Mouse (Mus musculus) adrenal gland (tissue): Measurements from ENCODE around the gene Snx6.

Source experiments
- intact Hi-C: fragments of 180-260 bp; cut with DNase I; formaldehyde crosslinking; loops from one replicate; pipeline ENCODE4 v1.15.1; 2025
- long read RNA-seq, 2 experiments: library from polyadenylated mRNA; unstranded; transcript quantifications; one replicate each; pipeline ENCODE4 v2.0.0; 2020; ENCODE audit warnings: borderline replicate concordance in 1 of 2; ENCODE audit not compliant: insufficient replicate concordance in 1 of 2

Gene Snx6
- long read RNA-seq, experiment 1, transcript Snx6-201 (14 exons, 1,928 nt): major isoform, 113 of 196 reads
- long read RNA-seq, experiment 1, partial matches to known transcripts: 74 of 196 reads
- long read RNA-seq, experiment 1, other reads (novel, unspliced or antisense): 9 of 196 reads
- long read RNA-seq, experiment 2, transcript Snx6-201 (14 exons, 1,928 nt): major isoform, 106 of 227 reads
- long read RNA-seq, experiment 2, partial matches to known transcripts: 101 of 227 reads
- long read RNA-seq, experiment 2, other reads (novel, unspliced or antisense): 19 of 227 reads

GRCm38 (mm10) chr12:54795153-54795998 is at the start of gene Snx6:
TSS of gene Snx6 (minus strand) at chr12:54795703.
- intact Hi-C loops: no loop called here

DNA sequence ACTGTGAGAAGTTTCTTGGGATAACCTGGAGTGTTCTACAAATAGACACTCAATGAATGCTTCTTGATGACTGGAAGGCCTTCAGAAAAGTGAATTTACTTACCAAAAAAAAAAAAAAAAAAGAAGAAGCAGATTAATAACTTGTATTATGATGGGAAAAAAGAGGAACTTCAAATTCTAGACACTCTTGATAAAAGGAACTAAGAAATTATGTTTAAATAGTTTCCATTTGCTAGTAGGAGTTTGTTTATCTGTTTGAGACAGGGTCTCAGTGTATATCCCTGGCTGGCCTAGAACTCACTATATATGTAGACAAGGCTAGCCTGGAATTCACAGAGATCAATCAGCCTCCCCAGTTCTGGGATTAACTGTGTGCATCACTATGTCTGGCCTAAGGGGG is 48.9 kb upstream of the Snx6 start:
- intact Hi-C loops: no loop called here

- intact Hi-C loops: no loop called here
Observed at GRCm38 (mm10) chr12:54841576-54841975, 46.1 kb upstream of the Snx6 start.

- intact Hi-C loops: no loop called here
Observed at GRCm38 (mm10) chr12:54839815-54840214, 44.3 kb upstream of the Snx6 start.

DNA sequence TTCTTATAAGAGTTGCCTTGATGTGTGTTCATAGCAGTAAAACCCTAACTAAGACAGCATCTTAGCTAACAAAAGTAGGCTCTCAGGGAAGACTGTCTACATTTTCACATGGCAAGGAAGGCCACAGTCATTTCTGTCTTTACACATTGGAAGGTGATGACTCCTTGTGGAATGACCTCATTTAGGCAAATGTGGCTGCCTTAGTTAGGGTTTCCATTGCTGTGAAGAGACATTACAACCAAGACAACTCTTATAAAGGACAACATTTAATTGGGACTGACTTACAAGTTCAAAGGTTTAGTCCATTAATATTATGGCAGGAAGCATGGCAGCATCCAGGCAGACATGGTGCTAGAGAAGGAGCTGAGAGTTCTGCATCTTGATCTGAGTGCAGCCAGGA is 43.4 kb upstream of the Snx6 start:
- intact Hi-C loops: no loop called here

- intact Hi-C loops: no loop called here
Observed at GRCm38 (mm10) chr12:54835608-54836570, 40.4 kb upstream of the Snx6 start.

DNA sequence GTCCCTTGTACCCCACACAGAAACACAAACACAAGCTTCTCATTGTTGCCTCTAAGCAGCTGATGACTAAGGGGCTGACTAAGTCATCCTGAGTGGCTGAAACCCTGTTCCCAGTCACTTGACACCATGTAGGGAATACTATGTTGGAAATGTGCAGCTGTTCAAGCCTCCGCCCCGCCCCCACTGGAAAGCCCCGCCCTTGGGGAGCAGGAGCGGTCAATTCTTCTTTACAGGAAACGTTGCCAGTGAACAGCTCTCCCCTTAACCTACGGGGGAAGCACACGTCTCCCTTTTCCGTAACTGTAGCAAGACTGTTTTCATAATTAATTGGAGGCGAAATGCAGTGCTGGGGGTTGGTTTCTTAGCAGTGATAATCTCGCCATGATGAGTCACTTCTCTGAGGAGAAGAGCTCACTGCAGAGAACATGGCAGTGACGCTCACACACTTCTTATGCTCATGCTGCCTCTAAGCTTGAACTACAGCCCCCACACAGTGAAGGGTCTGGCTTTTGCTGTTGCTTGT is 39.5 kb upstream of the Snx6 start:
- intact Hi-C loops: no loop called here

DNA sequence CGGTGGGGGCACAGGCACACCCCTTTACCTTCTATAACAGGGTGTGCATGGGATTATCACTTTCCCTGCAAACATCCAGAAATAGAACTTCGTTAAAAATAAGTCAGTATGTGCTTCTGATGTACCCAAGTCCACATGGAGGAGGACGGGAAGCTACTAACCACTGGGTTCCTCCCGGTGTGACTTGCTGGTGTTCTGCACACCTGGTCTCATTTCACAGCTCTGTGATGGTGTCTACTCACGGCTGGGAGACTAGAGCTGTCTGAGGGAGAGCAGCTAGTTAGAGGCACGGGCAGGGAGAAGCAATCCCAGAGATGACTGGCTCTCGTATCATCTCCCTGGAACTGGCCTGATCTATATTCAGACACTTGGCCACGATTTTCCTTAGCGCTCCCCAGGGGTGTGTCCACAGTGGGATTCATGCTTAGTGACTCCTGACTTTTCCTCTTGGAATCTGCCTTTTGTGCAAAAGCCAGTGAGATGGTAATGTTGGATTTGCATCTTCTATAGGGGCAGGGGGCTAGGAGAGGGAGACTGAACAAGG is 38.4 kb upstream of the Snx6 start:
- intact Hi-C loops: no loop called here

- intact Hi-C loops: loop anchor here (2.0 kb wide), 1 partner anchor 47 kb away; no protein-coding TSS in a partner anchor
Observed at GRCm38 (mm10) chr12:54831927-54832326, 36.4 kb upstream of the Snx6 start.

GRCm38 (mm10) chr12:54830574-54830973 is 35.1 kb upstream of the Snx6 start:
- intact Hi-C loops: loop anchor here (2.0 kb wide), 1 partner anchor 48 kb away; no protein-coding TSS in a partner anchor

GRCm38 (mm10) chr12:54829876-54830275 is 34.4 kb upstream of the Snx6 start:
- intact Hi-C loops: loop anchor here (2.0 kb wide), 1 partner anchor 49 kb away; no protein-coding TSS in a partner anchor

GRCm38 (mm10) chr12:54828043-54828442 is 32.5 kb upstream of the Snx6 start:
- intact Hi-C loops: no loop called here

DNA sequence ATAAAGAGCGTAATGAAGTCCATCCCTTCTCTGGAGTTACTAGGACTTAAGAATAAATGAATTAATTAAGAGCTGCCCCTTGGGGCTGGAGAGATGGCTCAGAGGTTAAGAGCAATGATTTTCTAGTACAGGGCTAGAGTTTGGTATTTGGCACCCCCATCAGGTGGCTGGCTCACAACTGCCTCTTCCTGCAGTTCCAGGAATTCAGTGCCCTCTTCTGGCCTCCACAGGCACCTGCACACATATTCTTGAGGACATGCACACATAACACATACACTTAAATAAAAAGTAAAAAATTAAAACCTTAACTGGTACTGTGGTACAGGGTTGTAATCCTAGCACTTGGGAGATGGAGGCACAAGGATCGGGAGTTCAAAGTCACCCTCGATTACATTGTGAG is 29.7 kb upstream of the Snx6 start:
- intact Hi-C loops: no loop called here

- intact Hi-C loops: no loop called here
Observed at GRCm38 (mm10) chr12:54822836-54823426, 27.4 kb upstream of the Snx6 start.

DNA sequence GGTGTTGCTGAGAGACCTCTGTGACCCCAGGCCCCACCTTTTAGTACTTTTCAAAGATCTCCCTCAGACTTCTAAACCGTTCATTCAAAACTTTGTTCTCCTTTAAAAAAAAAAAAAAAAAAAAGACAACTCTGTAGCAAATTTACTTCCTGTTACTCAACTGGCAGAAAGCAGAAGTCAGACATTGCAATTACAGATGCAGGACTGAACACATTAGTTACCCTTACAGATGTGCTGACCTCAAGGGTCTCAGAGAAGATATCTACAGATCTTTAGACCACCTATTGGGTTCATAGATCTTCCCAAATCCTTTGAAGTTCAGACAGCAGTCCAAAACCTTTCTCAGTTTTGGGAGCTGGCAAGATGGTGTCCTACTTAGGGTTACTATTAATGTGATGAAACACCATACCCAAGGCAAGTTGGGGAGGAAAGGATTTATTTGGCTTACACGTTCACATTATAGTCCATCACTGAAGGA is 25.2 kb upstream of the Snx6 start:
- intact Hi-C loops: no loop called here

DNA sequence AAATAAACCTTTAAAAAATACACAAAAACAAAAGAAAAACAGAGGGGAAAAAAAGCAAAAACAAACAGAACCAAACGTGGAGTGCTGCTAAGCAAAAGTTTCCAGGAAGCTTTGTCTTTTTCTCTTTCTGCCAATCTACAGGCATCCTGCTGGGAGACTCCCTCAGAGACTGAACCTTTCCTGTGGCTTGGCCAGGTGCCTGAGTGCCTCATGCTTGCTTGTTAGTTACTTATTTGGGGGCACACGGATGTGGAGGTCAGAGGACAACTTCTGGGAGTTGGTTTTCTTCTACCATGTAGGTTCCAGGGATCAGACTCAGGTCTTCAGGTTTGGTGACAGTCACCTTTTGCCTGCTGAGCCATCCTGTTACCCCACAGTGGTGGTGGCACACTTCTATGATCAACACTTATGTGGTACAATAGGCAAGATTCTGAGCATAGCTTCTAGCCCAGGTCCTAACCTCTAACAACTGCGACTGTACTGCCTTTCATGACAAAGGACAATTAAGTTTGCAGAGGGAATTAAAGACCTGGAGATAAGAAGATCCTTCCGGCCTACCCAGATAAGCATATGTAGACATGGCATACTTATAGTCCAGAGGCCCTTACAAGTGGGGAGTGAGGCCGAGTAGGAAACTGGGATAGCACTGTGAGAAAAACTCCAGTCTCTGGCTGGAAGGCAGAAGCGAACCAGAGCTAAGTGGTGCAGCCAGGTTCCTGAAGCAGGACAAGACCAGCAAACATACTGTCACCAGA is 23.9 kb upstream of the Snx6 start:
- intact Hi-C loops: no loop called here

GRCm38 (mm10) chr12:54810142-54810541 is 14.6 kb upstream of the Snx6 start:
- intact Hi-C loops: no loop called here

GRCm38 (mm10) chr12:54807481-54807880 is 12.0 kb upstream of the Snx6 start:
- intact Hi-C loops: no loop called here

- intact Hi-C loops: no loop called here
Observed at GRCm38 (mm10) chr12:54806131-54806530, 10.6 kb upstream of the Snx6 start.
